Mouse (Mus musculus) T-helper 1 cell (primary cell): ENCODE measurements around the gene Dctpp1.

ENCODE experiments used
- in situ Hi-C: fragments of 300-600 bp; cut with MboI, MseI; formaldehyde crosslinking; loops from one replicate; pipeline ENCODE4 v1.15.1; 2025; ENCODE audit warnings: high pct_unique_total_duplicates

Gene Dctpp1

DNA sequence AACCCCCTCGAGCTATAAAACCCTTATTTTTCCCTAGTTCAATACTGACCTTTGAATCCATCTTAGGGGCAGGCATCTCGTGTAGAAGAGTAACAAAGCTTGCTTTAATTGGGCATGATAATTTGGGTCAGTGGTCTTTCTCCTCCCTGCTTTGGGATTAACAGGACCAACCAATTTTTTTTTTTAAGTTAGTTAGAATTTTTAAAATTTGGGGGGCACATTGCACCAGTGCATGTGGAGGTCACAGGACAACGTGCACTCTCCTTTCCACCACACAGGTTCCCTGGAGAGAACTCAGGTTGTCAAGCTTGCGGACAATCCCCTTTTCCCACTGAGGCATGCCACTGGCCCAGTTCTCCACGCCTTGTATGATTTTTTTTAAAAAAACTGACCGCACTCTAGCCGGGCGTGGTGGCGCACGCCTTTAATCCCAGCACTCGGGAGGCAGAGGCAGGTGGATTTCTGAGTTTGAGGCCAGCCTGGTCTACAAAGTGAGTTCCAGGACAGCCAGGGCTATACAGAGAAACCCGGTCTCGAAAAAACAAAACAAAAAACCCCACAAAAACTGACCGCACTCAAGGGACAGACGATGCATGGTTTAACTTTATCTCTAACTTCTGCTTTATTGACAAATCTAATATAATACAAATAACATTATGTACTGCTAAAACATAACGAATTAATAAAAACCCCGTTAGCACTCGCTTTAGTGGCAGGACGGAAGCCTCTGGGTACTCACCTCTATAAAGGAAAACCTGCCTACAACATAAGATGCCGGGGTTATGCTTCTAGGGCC is 28.5 kb downstream of the Dctpp1 start:
- in situ Hi-C loops: no loop called here

DNA sequence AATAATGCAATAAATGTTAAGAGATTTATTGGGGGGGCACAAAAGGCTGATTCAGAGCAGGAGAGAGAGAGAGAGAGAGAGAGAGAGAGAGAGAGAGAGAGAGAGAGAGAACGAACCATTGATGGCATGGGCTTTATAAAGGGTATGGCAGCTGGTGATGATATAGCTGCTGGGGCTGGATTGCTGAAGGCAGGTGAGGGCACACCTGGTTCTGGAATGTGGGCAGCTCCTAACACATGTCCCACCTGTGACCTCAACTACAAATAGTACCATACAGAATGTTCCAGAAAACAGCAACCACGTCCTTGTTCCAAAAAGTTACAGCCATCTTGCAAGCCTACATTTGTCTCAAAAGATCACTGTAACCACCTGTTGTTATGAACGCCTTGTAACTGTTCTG is 29.1 kb downstream of the Dctpp1 start:
- in situ Hi-C loops: no loop called here

DNA sequence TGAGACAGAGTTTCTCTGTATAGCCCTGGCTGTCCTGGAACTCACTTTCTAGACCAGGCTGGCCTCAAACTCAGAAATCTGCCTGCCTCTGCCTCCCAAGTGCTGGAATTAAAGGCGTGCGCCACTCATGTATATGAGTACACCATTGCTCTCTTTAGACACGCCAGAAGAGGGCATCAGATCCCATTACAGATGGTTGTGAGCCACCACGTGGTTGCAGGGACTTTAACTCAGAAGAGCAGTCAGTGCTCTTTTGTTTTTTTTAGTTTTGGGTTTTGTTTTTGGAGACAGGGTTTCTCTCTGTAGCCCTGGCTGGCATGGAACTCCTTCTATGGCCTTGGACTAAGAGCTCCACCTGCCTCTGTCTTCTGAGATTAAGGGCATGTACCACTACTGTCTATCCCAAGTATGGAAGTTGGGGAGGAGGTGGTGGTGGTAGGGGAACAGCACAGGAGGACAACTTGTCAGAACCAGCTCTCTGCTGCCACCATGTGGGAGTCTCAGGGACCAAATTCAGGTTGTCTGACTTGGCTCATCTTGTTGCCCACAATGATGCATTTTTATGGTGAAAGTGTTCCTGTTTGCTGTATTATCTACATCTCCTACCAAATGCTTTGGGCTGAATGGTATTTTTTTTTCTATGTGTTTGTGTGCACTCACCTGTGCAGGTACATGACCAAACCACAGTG is 31.8 kb downstream of the Dctpp1 start:
- in situ Hi-C loops: no loop called here

DNA sequence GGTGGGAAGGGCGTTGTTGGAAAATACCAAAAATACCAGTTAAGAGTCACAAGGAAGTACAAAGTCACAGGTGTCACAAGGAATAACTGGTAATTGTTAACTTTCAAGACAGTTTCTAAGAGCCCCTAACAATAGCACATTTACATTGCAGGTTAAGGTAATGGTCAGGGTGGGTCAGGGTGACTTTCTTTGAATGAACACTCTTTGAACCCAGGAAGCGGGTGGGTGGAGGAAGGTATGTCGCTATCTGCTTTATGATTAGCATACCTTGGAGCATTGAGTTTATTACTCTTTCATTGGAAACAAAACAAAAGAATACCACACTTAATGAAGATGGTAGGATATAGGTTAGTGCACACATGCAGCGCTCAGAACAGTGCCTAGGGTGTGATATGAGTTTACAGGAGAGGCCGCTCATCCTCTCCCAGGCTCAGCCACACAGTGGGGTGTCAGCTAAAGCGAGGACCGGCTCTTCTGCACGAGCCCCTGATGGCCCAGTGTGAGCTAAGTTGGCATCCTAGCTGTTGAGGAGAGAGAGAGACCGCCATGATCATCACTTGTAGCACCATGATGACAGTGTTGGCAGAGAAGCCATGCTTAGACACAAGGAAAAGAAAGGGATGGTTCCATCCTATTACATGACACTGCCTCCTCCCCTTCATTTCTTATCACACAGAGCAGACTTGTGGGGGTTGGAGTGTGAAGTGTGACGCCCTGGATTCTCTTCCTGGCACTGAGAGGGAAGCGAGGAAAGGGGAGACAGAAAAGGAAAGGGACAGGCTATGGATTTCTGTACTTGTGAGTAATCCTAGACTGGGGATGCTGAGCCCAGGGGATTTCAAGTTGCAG is 35.1 kb downstream of the Dctpp1 start:
- in situ Hi-C loops: no loop called here

DNA sequence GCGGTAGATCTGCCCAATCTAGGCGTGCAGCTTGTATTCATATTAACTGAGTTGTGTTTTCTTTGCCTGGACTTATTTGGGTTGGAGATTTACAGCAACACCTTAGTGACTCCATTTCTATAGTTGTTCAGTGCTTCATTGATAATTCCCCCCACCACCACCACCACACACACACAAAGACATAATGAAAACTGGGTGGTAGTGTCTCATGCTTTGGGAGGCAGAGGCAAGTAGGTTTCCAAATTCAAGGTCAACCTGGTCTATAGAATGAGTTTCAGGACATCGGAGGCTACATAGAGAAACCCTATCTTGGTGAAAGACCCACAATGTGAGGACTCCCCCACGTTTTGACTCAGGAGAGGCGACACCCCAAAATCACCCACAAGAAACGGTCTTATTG is 35.9 kb downstream of the Dctpp1 start:
- in situ Hi-C loops: loop anchor here (25.0 kb wide), 1 partner anchor 1013 kb away; the partner anchor contains the start of genes 9130023H24Rik, Armc5 and Tgfb1i1

DNA sequence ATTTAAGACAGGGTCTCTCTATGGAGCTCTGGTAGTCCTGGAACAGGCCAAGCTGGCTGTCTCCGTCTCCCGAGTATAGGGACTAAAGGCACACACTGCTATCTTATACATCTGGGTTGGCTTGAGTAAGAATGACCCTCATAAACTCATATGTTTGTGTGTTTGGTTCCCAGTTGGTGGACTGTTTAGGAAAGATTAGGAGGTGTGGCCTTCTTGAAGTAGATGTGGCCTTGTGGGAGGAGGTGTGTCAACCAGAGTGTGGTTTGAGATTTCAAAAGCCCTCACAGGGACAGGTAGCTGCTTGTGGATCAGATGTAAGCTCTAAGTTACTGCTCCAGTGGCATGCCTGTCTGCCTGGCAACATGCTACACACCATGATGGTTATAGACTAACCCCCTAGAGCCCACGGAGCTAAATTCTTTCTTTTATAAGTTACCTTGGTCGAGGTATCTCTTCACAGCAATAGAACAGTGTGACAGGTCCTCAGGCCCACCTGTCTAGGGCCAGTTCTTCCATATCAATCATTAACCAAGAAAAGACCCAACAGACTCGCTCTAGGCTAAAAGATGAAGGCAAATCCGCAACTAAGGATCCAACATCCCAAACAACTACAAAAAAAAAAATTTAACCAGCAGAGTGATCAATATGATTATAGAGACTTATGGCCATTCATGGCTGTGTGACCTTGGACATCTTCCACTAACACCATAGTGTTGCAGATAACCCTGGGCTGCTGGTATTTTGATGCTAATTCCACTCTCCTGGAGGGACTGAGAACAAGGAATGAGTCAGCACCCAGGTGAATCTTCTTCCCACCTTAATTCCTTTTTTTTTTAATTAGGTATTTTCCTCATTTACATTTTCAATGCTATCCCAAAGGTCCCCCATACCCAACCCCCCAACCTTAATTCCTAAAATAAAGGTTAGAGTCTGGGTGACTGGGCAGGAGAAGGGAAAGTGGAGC is 36.7 kb downstream of the Dctpp1 start:
- in situ Hi-C loops: loop anchor here (25.0 kb wide), 1 partner anchor 1014 kb away; the partner anchor contains the start of genes 9130023H24Rik, Armc5 and Tgfb1i1

DNA sequence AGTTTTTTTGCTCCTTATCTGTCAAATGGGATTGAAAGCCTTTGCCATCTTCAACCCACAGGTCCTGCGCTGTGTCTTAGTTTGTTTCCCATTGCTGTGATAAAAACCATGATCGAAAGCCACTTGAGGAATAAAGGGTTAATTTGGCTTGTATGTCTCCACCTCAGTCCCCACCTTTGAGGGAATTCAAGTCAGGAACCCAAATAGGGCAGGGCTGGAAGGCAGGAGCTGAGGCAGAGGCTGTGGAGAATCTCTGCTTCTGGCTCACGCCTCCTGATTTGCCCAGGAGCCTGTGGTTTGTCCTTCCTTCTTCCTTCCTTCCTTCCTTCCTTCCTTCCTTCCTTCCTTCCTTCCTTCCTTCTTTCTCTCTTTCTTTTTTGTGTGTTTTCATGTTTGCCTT is 37.4 kb downstream of the Dctpp1 start:
- in situ Hi-C loops: loop anchor here (25.0 kb wide), 1 partner anchor 1014 kb away; the partner anchor contains the start of genes 9130023H24Rik, Armc5 and Tgfb1i1

DNA sequence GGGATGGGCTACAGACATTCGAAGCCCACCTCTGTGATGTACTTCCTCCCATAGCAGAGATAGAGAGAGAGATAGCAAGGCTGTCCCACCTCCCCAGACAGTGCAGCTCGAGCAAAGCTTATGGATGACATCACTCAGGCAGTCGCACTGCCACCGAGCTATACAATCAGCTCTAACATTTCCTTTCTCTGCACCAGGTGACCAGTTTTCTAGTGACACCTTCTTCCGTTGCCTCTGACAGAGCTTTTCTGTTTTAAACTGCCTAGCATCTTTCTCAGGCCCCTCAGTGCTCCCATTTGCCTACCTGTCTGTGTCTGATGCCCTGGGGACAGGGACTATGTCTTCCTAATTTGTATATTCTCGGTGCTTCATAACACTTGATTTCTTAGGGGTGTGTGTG is 40.1 kb downstream of the Dctpp1 start:
- in situ Hi-C loops: loop anchor here (25.0 kb wide), 1 partner anchor 1017 kb away; the partner anchor contains the start of genes 9130023H24Rik, Armc5 and Tgfb1i1

DNA sequence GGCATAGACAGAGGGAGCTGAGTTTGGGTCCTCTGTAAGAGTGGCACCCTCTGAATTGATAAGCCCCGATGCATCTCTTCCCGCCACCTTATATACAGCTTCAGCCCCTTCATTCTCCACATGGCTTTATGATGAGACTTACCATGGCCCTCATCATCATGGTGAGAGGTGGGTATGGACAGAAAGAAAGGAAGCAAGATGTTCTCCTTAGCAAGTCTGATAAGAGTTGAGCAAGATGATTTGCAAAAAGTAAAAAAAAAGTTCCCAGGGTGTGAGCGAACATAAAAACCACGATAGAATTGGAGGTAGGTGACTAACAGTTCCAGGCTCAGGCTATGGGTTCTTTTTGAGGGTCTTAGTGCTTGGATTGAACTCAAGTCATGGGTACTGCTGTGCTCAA is 41.8 kb downstream of the Dctpp1 start:
- in situ Hi-C loops: loop anchor here (5.0 to 25.0 kb wide), 2 partner anchors 74 to 1019 kb away; partner anchors contain the start of genes 9130023H24Rik, Armc5 and Tgfb1i1

DNA sequence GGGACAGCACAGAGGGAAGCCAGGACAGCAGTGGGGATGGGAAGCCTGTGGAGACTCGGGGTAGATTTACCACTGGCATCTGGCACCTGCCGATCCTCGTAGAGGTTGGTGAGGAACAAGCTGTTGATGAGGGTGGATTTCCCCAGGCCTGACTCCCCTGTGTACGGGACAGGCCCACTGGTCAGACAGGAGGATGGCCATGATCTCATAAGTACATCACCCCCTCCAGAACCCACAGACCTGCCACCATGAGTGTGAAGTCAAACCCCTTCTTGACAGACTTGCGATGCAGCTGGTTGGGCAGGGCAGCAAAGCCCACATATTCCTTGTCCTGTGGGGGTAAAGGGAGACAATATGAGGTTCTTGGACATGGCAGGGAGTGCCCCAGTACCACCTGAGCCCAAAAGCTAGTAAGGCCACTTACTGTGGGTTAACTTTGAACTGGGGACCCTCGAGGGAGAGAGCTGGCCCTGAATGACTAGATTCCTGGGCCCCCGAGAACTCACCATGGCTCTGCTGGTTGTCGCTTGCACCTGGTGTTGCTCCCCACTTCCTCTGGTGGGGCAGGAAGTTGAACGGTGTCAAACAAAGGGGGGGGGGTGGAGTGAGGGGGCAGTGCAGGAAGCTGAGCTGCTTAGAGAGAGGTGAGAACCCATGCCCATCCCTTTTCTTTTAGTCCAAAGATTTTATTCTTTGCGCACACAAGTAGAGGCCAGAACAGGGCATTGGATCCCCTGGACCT is 42.4 kb downstream of the Dctpp1 start:
- in situ Hi-C loops: loop anchor here (5.0 to 25.0 kb wide), 2 partner anchors 74 to 1019 kb away; partner anchors contain the start of genes 9130023H24Rik, Armc5 and Tgfb1i1

DNA sequence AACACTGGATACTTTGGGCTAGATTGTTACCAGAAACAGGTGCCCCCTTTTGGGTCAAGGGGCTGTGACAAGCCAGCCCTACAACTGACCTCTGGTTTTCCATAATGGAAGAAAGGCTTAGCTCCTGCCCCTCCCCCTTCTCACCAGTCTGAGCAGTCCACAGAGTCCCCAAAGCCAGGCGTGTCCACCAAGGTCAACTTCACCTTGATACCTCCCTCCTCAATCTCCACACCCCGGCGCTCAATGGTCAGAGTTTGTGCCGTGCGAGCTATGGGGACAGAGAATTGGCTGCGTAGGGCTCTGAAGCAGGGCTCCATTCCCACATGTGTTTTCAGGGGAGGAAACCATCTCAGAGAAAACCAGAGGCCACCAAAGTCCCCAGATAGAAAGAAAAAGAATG is 43.0 kb downstream of the Dctpp1 start:
- in situ Hi-C loops: loop anchor here (5.0 to 25.0 kb wide), 2 partner anchors 75 to 1020 kb away; partner anchors contain the start of genes 9130023H24Rik, Armc5 and Tgfb1i1

DNA sequence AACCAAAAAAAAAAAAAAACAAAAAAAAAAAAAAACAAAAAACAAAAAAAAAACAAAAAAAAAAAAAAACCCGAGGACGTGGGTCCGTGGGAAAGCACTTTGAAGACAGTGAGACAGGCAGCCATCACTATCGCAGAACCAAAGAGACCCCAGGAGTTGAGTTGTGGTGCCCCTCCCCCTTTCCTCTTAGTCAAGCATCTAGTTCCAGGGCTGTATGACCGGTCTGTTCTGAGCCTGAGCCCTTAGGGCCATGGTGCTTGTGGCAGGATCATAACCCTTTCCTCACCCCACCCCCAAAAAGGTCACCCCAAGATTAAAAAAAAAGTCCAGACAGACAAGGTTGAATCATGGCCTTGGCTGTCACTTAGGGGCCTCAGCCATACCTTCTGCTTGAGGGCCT is 44.2 kb downstream of the Dctpp1 start:
- in situ Hi-C loops: loop anchor here (5.0 to 25.0 kb wide), 2 partner anchors 76 to 1021 kb away; partner anchors contain the start of genes 9130023H24Rik, Armc5 and Tgfb1i1

DNA sequence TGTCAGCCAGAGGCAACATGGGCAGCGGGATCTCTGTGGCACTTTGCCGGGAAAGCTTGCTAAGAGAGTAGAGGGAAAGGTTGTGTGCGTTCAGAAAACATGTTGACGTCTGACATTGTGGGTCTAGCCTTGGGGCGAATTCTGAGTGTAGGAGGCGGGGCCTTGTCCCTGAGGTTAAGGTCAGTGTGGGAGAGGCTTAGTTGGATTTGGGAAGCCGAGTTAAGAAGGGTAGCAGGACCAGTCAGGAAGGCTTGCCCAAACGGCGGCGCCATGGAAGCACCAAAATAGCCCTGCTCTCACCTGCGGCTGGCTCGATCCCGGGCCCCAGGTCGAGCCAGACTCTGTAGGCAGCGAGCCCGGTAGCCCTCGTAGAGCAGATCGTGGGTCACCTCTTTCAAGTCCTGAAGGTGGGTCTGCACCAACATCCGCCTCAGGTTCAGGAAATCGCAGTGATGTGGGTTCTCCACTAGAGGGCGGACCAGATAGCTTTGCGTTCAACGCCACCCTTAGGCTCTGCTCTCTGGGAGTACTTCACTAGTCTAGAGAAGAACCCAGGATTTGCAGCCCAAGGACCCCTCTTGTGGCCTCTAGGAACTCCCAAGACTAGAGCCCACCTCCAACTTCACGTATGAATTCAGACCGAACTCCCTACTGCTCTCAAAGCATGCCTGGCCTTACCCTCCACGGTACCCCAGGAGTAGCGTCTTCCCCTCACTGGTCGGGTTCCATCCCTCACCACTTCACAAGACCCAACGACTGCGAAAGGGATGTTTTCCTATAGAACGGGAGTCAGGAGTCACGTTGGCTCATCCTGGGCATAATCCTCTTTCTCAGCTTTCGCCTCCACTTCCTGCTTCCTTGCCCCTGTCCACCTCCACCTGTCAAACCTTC is 45.3 kb downstream of the Dctpp1 start:
- in situ Hi-C loops: loop anchor here (5.0 to 25.0 kb wide), 2 partner anchors 77 to 1022 kb away; partner anchors contain the start of genes 9130023H24Rik, Armc5 and Tgfb1i1

DNA sequence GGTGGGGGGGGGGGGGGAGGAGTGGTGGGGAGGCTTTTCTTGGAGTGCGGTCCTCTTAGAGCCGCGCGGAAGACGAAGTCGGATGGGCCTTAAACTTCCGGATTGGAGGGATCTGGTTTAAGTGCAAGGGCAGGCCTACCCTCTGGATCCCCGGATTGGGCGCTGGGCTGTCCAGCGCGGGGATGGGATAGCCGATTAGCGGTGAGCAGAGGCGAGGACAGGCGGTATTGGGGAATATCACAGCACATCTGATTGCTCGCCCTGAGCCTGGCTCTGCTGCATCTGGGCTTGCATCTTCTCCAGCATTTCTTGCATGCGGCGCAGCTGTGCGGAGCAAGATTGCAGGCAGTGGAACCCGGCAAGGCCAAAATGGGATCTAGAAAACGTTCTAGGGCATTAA is 46.0 kb downstream of the Dctpp1 start:
- in situ Hi-C loops: loop anchor here (25.0 kb wide), 1 partner anchor 1023 kb away; the partner anchor contains the start of genes 9130023H24Rik, Armc5 and Tgfb1i1

DNA sequence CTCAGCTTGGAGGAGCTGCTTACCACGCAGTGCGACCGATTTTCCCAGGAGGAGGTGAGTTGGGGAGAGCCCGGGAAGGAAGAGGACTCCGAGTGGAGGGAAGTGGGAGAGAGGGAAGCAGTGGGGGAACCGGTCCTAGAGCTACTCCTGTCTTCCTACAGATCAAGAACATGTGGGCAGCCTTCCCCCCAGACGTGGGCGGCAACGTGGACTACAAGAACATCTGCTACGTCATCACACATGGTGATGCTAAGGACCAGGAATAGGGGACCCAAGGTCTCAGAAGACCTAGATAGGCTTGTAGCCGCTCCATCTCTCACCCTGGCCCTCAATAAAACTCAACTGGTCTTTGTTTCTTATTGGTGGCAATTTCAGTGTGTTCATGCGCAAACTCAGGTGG is 46.6 kb downstream of the Dctpp1 start:
- in situ Hi-C loops: loop anchor here (25.0 kb wide), 1 partner anchor 1023 kb away; the partner anchor contains the start of genes 9130023H24Rik, Armc5 and Tgfb1i1

DNA sequence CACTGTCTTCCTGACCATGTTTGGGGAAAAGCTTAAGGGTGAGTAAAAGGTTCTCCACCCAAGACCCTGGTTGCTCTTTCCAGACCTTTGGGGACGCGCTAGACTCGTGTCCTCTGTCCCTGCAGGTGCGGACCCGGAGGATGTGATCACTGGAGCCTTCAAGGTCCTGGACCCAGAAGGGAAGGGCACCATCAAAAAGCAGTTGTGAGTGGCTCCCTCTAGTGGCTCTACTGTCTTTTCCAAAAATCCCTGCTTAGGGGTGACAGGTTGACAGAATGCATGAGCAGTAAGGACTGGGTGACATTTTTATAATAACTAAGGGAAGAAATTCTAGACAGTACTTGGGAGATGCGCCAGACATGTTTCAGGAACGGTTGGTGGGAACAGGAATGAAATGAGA is 47.0 kb downstream of the Dctpp1 start:
- in situ Hi-C loops: loop anchor here (25.0 kb wide), 1 partner anchor 1024 kb away; the partner anchor contains the start of genes 9130023H24Rik, Armc5 and Tgfb1i1

DNA sequence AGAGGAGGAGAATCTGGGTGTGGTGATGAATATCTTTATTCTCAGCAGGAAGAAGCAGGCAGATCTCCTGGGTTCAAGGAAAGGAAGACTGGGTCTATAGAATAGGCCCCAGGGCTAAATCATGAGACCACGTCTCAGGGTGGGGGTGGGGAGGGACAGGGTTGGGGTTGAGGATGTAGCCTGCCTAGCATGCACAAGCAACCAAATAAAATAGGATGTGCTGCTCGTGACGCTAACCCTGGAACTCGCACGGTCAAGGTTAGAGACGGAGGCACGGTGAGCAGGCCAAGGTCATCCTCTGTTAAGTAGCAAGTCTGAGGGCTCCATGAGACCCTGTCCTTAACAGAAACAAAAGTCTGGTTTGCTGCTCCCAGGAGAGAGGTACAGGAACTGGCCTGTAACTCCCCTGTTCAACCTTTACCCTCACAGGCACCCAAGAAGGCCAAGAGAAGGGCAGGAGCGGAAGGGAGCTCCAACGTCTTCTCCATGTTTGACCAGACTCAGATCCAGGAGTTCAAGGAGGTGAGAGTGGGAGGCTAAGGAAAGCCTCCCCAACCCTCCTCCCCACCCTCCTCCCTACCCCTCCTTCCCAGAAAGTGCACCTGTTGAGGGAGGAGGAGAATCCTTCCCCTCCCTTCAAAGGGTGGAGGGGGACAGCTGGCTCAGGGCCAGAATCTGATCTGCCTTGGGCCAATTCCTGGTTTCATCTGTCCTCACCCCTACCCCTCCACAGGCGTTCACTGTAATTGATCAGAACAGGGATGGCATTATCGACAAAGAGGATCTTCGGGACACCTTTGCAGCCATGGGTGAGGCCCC is 47.9 kb downstream of the Dctpp1 start:
- in situ Hi-C loops: loop anchor here (25.0 kb wide), 1 partner anchor 1025 kb away; the partner anchor contains the start of genes 9130023H24Rik, Armc5 and Tgfb1i1
